Mouse (Mus musculus): ENCODE results near the gene Erbb2.

Gene Erbb2

GRCm38 (mm10) chr11:98385638-98386585, 26.4 kb upstream of the Erbb2 start, which contains the start of gene Pnmt:
TSS of gene Pnmt (plus strand) at chr11:98386450.
- DNase-seq (ENCODE audit: low spot score in 2 of 2) = no peak

GRCm38 (mm10) chr11:98386596-98386995, 25.7 kb upstream of the Erbb2 start:
- DNase-seq (ENCODE audit: low spot score in 2 of 2) = no peak

- DNase-seq (ENCODE audit: low spot score in 2 of 2) = no peak
These were observed 25.2 kb upstream of the Erbb2 start for GRCm38 (mm10) chr11:98387056-98387577.

- no peak for DNase-seq (ENCODE audit: low spot score in 2 of 2)
These were observed 24.0 kb upstream of the Erbb2 start for GRCm38 (mm10) chr11:98388282-98388681.

- peak; percentile 61 to 79 for DNase-seq (ENCODE audit: low spot score in 2 of 2)
These were observed 23.0 kb upstream of the Erbb2 start for GRCm38 (mm10) chr11:98389221-98389780.

GRCm38 (mm10) chr11:98390141-98390540, 22.1 kb upstream of the Erbb2 start:
- DNase-seq (ENCODE audit: low spot score in 2 of 2) = no peak

GRCm38 (mm10) chr11:98392034-98392433, 20.2 kb upstream of the Erbb2 start:
- no peak for DNase-seq (ENCODE audit: low spot score in 2 of 2)

- no peak for DNase-seq (ENCODE audit: low spot score in 2 of 2)
These were observed 19.6 kb upstream of the Erbb2 start for GRCm38 (mm10) chr11:98392645-98393044.

- no peak for DNase-seq (ENCODE audit: low spot score in 2 of 2)
These were observed 19.0 kb upstream of the Erbb2 start for GRCm38 (mm10) chr11:98393317-98393716.

- no peak for DNase-seq (ENCODE audit: low spot score in 2 of 2)
These were observed 18.0 kb upstream of the Erbb2 start for GRCm38 (mm10) chr11:98394301-98394700.

- no peak for DNase-seq (ENCODE audit: low spot score in 2 of 2)
These were observed 17.2 kb upstream of the Erbb2 start for GRCm38 (mm10) chr11:98395041-98395440.

GRCm38 (mm10) chr11:98397946-98398345, 14.3 kb upstream of the Erbb2 start:
- DNase-seq (ENCODE audit: low spot score in 2 of 2) = no peak

- peak; percentile 90 for DNase-seq (ENCODE audit: low spot score in 2 of 2)
These were observed 12.0 kb upstream of the Erbb2 start, which contains the start of gene Pgap3 for GRCm38 (mm10) chr11:98400161-98400726. TSS of gene Pgap3 (minus strand) at chr11:98400490.

GRCm38 (mm10) chr11:98400816-98401215, 11.5 kb upstream of the Erbb2 start:
- DNase-seq (ENCODE audit: low spot score in 2 of 2) = no peak

GRCm38 (mm10) chr11:98406621-98407020, 5.6 kb upstream of the Erbb2 start:
- DNase-seq (ENCODE audit: low spot score in 2 of 2) = no peak

- no peak for DNase-seq (ENCODE audit: low spot score in 2 of 2)
These were observed 3.4 kb upstream of the Erbb2 start for GRCm38 (mm10) chr11:98408872-98409271.

GRCm38 (mm10) chr11:98409341-98409822, 2.9 kb upstream of the Erbb2 start:
- no peak for DNase-seq (ENCODE audit: low spot score in 2 of 2)

GRCm38 (mm10) chr11:98412797-98413301, 579 bp downstream of the Erbb2 start:
- no peak for DNase-seq (ENCODE audit: low spot score in 2 of 2)

GRCm38 (mm10) chr11:98413731-98414130, 1.5 kb downstream of the Erbb2 start:
- DNase-seq (ENCODE audit: low spot score in 2 of 2) = no peak

- no peak for DNase-seq (ENCODE audit: low spot score in 2 of 2)
These were observed 1.9 kb downstream of the Erbb2 start for GRCm38 (mm10) chr11:98414162-98414561.

- DNase-seq (ENCODE audit: low spot score in 2 of 2) = no peak
These were observed 4.8 kb downstream of the Erbb2 start for GRCm38 (mm10) chr11:98417074-98417473.

GRCm38 (mm10) chr11:98418273-98418672, 6.0 kb downstream of the Erbb2 start:
- DNase-seq (ENCODE audit: low spot score in 2 of 2) = no peak
